Mouse (Mus musculus) liver, embryonic 15.5 days (tissue): Measurements from ENCODE around the gene Sgms1. TPM values are rescaled to one million over a fixed set of nuclear protein-coding genes. Genes with fewer than 3 reads are reported as not detected.
A peak's percentile ranks its signal among the peaks of the same experiment; 100 is the strongest.

Experiments
- ATAC-seq: fragments of 200-750 bp; cut with Nextera tagmentation; 2 replicates; pipeline ENCODE4 v1.8.0; 2017; ENCODE audit warnings: moderate number of reproducible peaks, mild to moderate bottlenecking, moderate library complexity; ENCODE audit not compliant: insufficient read depth
- H3K27ac ChIP-seq: fragments of 300-500 bp; sonication (generic); replicated peaks from 2 replicates; pipeline ENCODE4 v1.5.1; 2015; ENCODE audit warnings: mild to moderate bottlenecking, inconsistent platforms
- H3K27me3 ChIP-seq: fragments of 300-500 bp; sonication (generic); 2 replicates; pipeline ENCODE4 v1.6.1; 2015; ENCODE audit warnings: mild to moderate bottlenecking, inconsistent platforms
- H3K36me3 ChIP-seq: fragments of 300-500 bp; sonication (generic); replicated peaks from 2 replicates; pipeline ENCODE4 v1.6.1; 2015; ENCODE audit warnings: moderate library complexity, mild to moderate bottlenecking, inconsistent platforms
- H3K4me1 ChIP-seq: fragments of 300-500 bp; sonication (generic); replicated peaks from 2 replicates; pipeline ENCODE4 v1.6.1; 2015; ENCODE audit warnings: inconsistent platforms
- H3K4me2 ChIP-seq: fragments of 300-500 bp; sonication (generic); 2 replicates; pipeline ENCODE4 v1.6.1; 2015; ENCODE audit warnings: moderate library complexity, mild to moderate bottlenecking, inconsistent platforms
- H3K4me3 ChIP-seq: fragments of 300-500 bp; sonication (generic); replicated peaks from 2 replicates; pipeline ENCODE4 v1.5.1; 2015; ENCODE audit warnings: mild to moderate bottlenecking, inconsistent platforms
- H3K9ac ChIP-seq: fragments of 300-500 bp; sonication (generic); 2 replicates; pipeline ENCODE4 v1.6.1; 2015; ENCODE audit warnings: moderate library complexity, mild to moderate bottlenecking, inconsistent platforms
- H3K9me3 ChIP-seq: fragments of 300-500 bp; sonication (generic); replicated peaks from 2 replicates; pipeline ENCODE4 v1.6.1; 2016; ENCODE audit warnings: inconsistent platforms
- WGBS: fragments of 180-500 bp; shearing (Covaris S2); methylation state at CpG from one replicate; pipeline ENCODE4 v1.1.7; 2015; ENCODE audit warnings: mixed read lengths; ENCODE audit not compliant: insufficient replicate concordance; 5-methylcytosine and 5-hydroxymethylcytosine counted together
- polyA plus RNA-seq: library from polyadenylated mRNA; unstranded; fragments of >200 nt; fragmentation: Nextera tagmentation; extraction: Ambion mirVana; gene quantifications from 2 replicates; pipeline ENCODE4 v1.2.1, GENCODE M21; 2015

Sgms1 gene
- polyA plus RNA-seq, 1 experiment from 2014 or later = 24.8 TPM

DNA sequence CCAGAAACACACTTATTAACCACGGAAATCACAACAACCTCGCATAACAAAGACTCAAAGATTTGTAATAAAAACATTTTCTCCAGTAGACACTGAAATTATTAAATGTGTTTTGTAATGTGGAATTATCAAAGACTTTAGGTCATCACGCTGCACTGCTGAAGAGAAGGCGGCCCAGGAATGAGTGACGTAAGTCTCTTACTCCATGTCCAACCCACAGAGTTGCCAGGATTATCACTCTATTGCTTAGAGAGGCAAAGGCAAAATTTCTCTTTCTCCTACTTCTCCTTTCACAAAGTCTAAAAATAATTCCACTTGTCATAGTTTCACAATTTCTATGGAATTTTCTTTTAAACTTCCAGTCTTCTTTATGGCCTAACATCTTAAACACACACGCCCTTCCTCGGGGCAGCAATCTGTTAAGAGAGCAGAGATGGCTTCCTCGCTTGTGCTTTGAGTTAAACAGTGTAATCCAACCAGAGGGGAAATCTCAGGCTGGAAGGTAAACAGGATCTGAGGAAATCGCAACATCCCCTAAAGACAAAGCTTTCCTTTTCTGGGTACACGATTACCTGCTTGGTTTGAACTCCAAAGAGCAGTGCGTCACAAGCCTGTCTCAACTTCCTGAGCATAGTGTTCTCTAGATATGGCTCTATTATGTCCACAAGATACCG, 207.7 kb downstream of the Sgms1 start:
- Histone ChIP-seq H3K4me2 (peak overlapping the region; percentile 71), H3K9me3 (no peaks in the 10 kb centered on the region), H3K27ac (peak overlapping the region; percentile 99), H3K4me1 (peaks cover 87% of the 10 kb centered on the region), H3K36me3 (peaks cover 5% of the 10 kb centered on the region; the same call in 1 of the 2 replicates), H3K27me3 (no peaks in the 10 kb centered on the region), H3K4me3 (peak overlapping the region; percentile 39), H3K9ac (peak overlapping the region; percentile 64; the same call in 1 of the 2 replicates)
- 52% methylated on average over 12 of the region's 12 CpGs for WGBS
- no peak for ATAC-seq

DNA sequence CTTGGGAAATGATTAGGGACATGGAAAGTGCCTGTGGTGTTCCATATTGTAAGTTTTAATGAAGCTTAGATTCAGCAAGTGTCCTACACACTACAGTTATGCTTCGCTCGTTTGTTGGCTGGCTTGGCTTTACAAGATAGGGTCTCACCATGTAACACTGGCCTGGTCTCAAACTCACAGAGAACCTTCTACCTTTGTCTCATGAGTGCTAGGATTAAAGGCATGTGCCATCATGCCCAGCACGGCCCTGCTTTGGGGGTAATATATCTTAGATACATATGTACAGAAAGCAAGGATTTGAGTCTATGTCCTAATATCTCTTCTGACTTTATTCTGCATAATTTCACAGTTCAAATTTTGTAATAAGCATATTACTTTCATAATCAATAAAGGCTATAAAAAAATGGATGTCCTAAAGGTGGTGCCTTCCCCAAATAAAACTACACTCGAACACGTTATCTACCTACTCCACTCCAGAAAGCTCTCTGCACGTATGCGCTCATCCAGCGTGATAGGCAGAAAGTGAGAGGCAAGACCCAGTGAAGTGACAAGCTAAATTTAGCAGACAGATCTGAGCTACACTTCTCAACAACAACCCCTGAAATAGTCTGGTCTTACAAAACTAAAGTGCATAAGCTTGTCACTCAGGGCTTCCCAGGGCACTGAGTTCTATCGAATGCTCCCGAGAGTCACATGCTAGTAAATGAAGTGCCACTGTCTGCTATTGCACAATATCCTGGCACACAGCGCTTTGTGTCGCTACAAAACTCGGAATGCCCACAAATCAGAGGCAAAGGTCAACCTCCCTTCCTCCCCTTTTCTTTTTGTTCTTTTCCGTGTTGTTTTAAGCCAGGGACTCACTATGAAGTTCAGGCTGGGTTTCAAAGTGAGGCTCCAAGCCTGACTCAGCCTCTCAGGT, 208.5 kb downstream of the Sgms1 start:
- 15% methylated on average over 14 of the region's 14 CpGs for WGBS
- Histone ChIP-seq H3K9ac (peak overlapping the region; percentile 64), H3K4me1 (peaks cover 89% of the 10 kb centered on the region)

DNA sequence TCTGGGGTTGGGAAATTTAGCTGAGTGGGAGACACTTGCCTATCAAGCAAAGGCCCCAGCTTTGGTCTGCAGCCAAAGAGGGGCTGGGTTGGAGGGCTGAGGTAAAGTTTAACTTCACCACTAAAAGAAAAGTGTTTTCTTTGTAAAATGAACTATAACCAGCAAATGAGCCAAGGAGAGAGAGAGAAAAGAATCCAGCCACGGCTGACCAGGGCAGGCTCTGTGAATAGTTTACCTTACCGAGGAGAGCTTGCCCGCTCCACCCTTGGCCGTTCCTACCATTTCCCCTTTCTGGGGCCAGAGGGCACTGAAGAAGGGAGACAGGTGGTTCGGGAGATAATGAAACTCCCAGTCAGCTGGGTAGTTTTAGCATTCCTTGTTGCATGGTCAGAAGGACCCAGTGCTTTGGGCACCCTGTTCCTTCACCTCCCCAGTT, 209.5 kb downstream of the Sgms1 start:
- peak overlapping the region; percentile 71 for H3K4me2 ChIP-seq
- H3K36me3 ChIP-seq = peaks cover 10% of the 10 kb centered on the region; the same call in 1 of the 2 replicates
- H3K4me1 ChIP-seq = peaks cover 92% of the 10 kb centered on the region
- H3K9me3 ChIP-seq = no peaks in the 10 kb centered on the region
- peak; percentile 86 for ATAC-seq
- peak overlapping the region; percentile 39 for H3K4me3 ChIP-seq
- peak overlapping the region; percentile 99 for H3K27ac ChIP-seq
- 3% methylated on average over 5 of the region's 5 CpGs for WGBS
- peak overlapping the region; percentile 56 for H3K9ac ChIP-seq
- H3K27me3 ChIP-seq = no peaks in the 10 kb centered on the region

More for the DNA sequence above, 208.5 kb downstream of the Sgms1 start:
- peak; percentile 80 for ATAC-seq
- no peaks in the 10 kb centered on the region for H3K9me3 ChIP-seq
- peaks cover 5% of the 10 kb centered on the region; the same call in 1 of the 2 replicates for H3K36me3 ChIP-seq
- H3K27ac ChIP-seq = peak overlapping the region; percentile 99
- H3K4me3 ChIP-seq = peak overlapping the region; percentile 39
- H3K27me3 ChIP-seq = no peaks in the 10 kb centered on the region
- H3K4me2 ChIP-seq = peak overlapping the region; percentile 71

DNA sequence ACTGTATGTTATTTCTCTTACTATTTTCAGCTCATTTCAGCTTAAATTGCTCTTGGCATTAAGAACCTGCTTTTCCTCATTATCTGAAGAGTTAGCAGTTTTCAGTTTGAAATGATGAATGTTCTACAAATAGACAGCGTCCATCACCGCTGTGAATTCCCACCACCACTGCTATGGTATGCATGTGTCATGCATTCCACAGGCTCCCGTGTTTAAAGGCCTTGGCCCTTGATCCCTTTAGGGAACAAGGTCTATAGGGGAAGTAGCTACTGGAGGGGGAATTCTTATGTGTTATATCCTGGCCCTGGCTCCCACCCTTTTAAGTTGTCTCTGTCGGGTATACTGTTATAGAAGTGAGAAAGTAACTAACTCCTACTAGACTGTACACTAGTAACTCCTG, 210.0 kb downstream of the Sgms1 start:
- Histone ChIP-seq H3K9ac (peak overlapping the region; percentile 56), H3K4me2 (peak overlapping the region; percentile 71), H3K27me3 (no peaks in the 10 kb centered on the region), H3K27ac (peak overlapping the region; percentile 99), H3K4me1 (peaks cover 95% of the 10 kb centered on the region), H3K36me3 (peaks cover 10% of the 10 kb centered on the region; the same call in 1 of the 2 replicates), H3K4me3 (peak overlapping the region; percentile 39), H3K9me3 (no peaks in the 10 kb centered on the region)
- WGBS = 40% methylated on average over 4 of the region's 4 CpGs
- ATAC-seq = peak; percentile 13

DNA sequence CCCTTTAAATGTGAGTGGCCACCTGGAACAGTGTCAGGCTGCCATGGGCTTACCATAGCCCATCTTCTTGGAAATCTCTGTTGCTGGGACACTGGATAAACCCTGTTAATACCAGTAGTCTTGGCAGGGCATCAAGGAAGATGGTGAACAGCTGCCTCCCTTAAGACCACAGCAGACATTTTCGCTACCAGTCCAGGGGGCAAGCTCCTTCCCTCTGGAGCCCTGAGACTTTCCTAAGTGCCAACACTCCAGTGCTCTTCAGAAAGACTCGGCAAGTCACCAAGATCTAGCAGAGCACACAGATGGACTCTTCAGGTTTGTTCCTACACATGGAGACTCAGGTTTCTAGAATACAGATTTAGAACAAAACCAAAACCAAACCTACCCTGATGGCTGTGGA, 211.4 kb downstream of the Sgms1 start:
- H3K27ac ChIP-seq = peak overlapping the region; percentile 99
- peaks cover 96% of the 10 kb centered on the region for H3K4me1 ChIP-seq

DNA sequence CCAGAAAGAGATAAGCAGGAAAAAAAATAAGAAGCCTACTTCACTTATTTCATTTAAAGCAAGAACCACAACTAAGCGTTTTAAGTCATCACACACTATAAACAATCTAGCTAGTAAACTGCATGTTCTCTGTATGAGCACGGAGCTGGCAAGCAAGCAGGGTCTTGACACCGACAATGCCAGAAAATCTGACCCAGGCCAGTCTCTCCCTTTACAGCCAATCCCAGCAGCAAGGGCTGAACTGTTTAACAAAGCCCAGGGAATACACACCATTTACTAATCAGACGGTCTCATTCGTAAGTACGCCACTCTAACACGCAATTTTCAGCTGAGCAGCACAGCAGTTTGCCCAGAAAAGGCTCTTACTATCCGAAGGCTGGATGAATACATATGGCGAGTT, 213.1 kb downstream of the Sgms1 start:
- H3K4me1 ChIP-seq = peaks cover 94% of the 10 kb centered on the region
- no peak for ATAC-seq
- no peak overlapping the region for H3K4me2 ChIP-seq
- H3K9me3 ChIP-seq = no peaks in the 10 kb centered on the region
- 79% methylated on average over 9 of the region's 9 CpGs for WGBS
- peaks cover 10% of the 10 kb centered on the region; the same call in 1 of the 2 replicates for H3K36me3 ChIP-seq
- peak overlapping the region; percentile 43; the same call in 1 of the 2 replicates for H3K27ac ChIP-seq
- H3K9ac ChIP-seq = no peak overlapping the region
- H3K27me3 ChIP-seq = no peaks in the 10 kb centered on the region
- H3K4me3 ChIP-seq = no peak overlapping the region

More for the DNA sequence above, 211.4 kb downstream of the Sgms1 start:
- ATAC-seq = no peak
- Histone ChIP-seq H3K27me3 (no peaks in the 10 kb centered on the region), H3K9ac (no peak overlapping the region), H3K9me3 (no peaks in the 10 kb centered on the region), H3K4me3 (no peak overlapping the region), H3K36me3 (peaks cover 10% of the 10 kb centered on the region; the same call in 1 of the 2 replicates), H3K4me2 (no peak overlapping the region)
- WGBS = 81% methylated on average over 2 of the region's 2 CpGs

DNA sequence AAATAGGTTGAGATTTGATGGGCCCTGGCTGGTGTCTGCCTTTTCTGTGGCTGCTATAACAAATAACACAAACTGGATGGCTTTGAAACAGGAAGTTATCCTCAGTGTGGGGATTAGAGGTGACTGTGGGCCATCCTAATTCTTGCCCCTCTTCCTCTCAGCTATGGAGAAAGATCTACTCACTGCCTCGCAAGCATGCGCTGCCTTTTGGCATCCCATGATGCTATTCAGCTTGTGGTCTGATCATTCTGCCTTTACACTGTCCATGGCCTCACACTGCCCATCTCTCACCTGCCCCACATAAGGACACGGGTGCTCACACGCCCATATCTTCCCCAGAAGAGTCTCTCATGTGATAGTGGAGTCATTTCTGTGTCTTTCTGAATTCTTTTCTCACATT, 213.5 kb downstream of the Sgms1 start:
- ATAC-seq = no peak
- WGBS = 59% methylated on average over 4 of the region's 4 CpGs
- Histone ChIP-seq H3K4me3 (no peak overlapping the region), H3K27ac (peak overlapping the region; percentile 43; the same call in 1 of the 2 replicates), H3K9ac (no peak overlapping the region), H3K27me3 (no peaks in the 10 kb centered on the region), H3K36me3 (peaks cover 10% of the 10 kb centered on the region; the same call in 1 of the 2 replicates), H3K9me3 (no peaks in the 10 kb centered on the region), H3K4me1 (peaks cover 91% of the 10 kb centered on the region), H3K4me2 (no peak overlapping the region)

DNA sequence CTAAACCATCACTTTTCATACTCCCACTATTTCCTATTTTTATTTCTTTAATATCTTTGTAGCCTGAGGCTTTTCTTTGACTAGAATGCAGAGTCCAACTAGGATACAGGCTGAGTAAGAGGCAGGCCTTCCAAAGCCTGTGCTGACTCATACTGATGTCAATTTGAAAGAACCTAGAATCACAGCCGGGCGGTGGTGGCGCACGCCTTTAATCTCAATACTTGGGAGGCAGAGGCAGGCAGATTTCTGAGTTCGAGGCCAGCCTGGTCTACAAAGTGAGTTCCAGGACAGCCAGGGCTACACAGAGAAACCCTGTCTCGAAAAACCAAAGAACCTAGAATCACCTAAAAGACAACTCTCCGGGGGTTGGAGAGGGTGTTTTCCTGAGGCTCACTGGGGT, 214.5 kb downstream of the Sgms1 start:
- no peak overlapping the region for H3K4me3 ChIP-seq
- peaks cover 84% of the 10 kb centered on the region for H3K4me1 ChIP-seq
- no peak overlapping the region for H3K9ac ChIP-seq
- H3K27ac ChIP-seq = peak overlapping the region; percentile 59
- H3K27me3 ChIP-seq = no peaks in the 10 kb centered on the region
- no peak overlapping the region for H3K4me2 ChIP-seq
- WGBS = 80% methylated on average over 7 of the region's 7 CpGs
- no peaks in the 10 kb centered on the region for H3K9me3 ChIP-seq
- H3K36me3 ChIP-seq = peaks cover 10% of the 10 kb centered on the region; the same call in 1 of the 2 replicates
- ATAC-seq = no peak

DNA sequence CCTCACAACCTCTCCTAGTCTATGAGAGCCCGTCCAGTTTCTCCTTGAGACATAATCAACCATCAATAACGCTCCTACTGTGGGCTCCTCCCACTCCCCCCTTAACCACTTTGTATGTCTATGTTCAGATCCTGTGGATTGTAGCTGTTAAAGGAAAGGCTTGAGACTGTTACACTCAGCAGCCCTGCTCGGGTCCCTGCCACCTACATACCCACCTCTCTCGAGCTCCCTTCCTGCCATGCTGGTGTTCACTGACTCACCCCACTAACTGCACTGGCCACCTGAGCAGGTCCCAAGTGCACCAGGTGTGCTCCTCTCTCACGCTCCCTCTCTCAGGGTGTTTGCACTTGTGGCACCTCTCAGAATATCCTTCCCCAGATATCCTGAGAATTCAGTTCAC, 215.0 kb downstream of the Sgms1 start:
- Histone ChIP-seq H3K4me3 (no peak overlapping the region), H3K36me3 (peaks cover 10% of the 10 kb centered on the region; the same call in 1 of the 2 replicates), H3K4me2 (no peak overlapping the region), H3K9ac (no peak overlapping the region), H3K27me3 (no peaks in the 10 kb centered on the region), H3K27ac (peak overlapping the region; percentile 59), H3K4me1 (peaks cover 84% of the 10 kb centered on the region), H3K9me3 (no peaks in the 10 kb centered on the region)
- 66% methylated on average over 5 of the region's 5 CpGs for WGBS
- ATAC-seq = no peak

DNA sequence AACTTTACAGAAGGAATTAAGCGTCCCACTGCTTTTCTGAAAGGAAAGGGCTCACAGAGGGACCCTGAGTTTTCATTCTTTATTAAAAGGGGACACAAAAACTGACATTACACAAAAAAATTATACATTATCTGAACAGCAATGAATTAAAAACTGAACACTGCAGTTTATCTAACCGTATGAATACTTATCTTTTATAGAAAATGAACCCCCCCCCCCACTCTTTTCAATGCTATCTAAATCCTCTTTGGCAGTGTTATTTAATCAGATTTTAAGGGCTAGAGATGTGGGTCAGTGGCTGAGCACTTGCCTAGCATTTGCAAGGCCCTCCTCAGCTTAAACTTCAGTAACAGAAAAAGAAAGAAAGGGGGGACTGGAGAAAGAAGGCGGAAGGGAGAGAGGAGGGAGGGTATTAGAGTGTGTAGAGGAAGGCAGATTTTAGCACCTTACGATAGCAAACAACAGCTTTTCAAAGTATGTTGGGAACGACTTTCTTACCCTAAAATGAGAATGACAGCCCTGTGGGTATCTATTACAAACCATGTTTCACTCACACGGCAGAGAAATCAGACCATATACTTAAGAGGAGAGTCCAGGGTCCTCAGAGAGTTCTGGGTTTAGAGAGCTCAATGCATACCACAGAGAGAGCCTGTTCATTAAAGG, 215.9 kb downstream of the Sgms1 start:
- H3K4me1 ChIP-seq = peaks cover 79% of the 10 kb centered on the region
- ATAC-seq = no peak
- H3K4me3 ChIP-seq = no peak overlapping the region
- H3K36me3 ChIP-seq = peaks cover 10% of the 10 kb centered on the region; the same call in 1 of the 2 replicates
- H3K27me3 ChIP-seq = no peaks in the 10 kb centered on the region
- H3K9me3 ChIP-seq = no peaks in the 10 kb centered on the region
- peak overlapping the region; percentile 79 for H3K27ac ChIP-seq
- peak overlapping the region; percentile 45; the same call in 1 of the 2 replicates for H3K4me2 ChIP-seq
- H3K9ac ChIP-seq = no peak overlapping the region
- 43% methylated on average over 6 of the region's 6 CpGs for WGBS
